Mouse (Mus musculus) heart, embryonic 15.5 days (tissue): ENCODE data around the gene Ttc7b. TPM values are rescaled to one million over a fixed set of nuclear protein-coding genes. Genes with fewer than 3 reads are reported as not detected.
A peak's percentile ranks its signal among the peaks of the same experiment; 100 is the strongest.

Experiments used
- ATAC-seq: fragments of 200-750 bp; cut with Nextera tagmentation; replicated peaks from 2 replicates; pipeline ENCODE4 v1.8.0; 2017; ENCODE audit warnings: low read depth, moderate TSS enrichment; ENCODE audit not compliant: insufficient number of reproducible peaks, insufficient read depth, low FRiP score
- H3K27ac ChIP-seq: fragments of 300-500 bp; sonication (generic); 2 replicates; pipeline ENCODE4 v1.5.1; 2015; ENCODE audit warnings: mild to moderate bottlenecking, inconsistent platforms
- H3K27me3 ChIP-seq: fragments of 300-500 bp; sonication (generic); 2 replicates; pipeline ENCODE4 v1.6.1; 2015; ENCODE audit warnings: inconsistent platforms
- H3K36me3 ChIP-seq: fragments of 300-500 bp; sonication (generic); 2 replicates; pipeline ENCODE4 v1.6.1; 2015; ENCODE audit warnings: mild to moderate bottlenecking, inconsistent platforms
- H3K4me1 ChIP-seq: fragments of 300-500 bp; sonication (generic); replicated peaks from 2 replicates; pipeline ENCODE4 v1.6.1; 2015; ENCODE audit warnings: inconsistent platforms
- H3K4me2 ChIP-seq: fragments of 300-500 bp; sonication (generic); 2 replicates; pipeline ENCODE4 v1.6.1; 2015; ENCODE audit warnings: inconsistent platforms, mild to moderate bottlenecking, moderate library complexity
- H3K4me3 ChIP-seq: fragments of 300-500 bp; sonication (generic); 2 replicates; pipeline ENCODE4 v1.5.1; 2015; ENCODE audit warnings: mild to moderate bottlenecking, inconsistent platforms
- H3K9ac ChIP-seq: fragments of 300-500 bp; sonication (generic); 2 replicates; pipeline ENCODE4 v1.6.1; 2015; ENCODE audit warnings: mild to moderate bottlenecking, inconsistent platforms
- H3K9me3 ChIP-seq: fragments of 300-500 bp; sonication (generic); replicated peaks from 2 replicates; pipeline ENCODE4 v1.6.1; 2016; ENCODE audit warnings: inconsistent platforms
- WGBS: fragments of 180-500 bp; shearing (Covaris S2); methylation state at CpG from one replicate; pipeline ENCODE4 v1.1.7; 2015; ENCODE audit warnings: mixed read lengths; 5-methylcytosine and 5-hydroxymethylcytosine counted together
- polyA plus RNA-seq: library from polyadenylated mRNA; unstranded; fragments of >200 nt; fragmentation: Nextera tagmentation; extraction: Ambion mirVana; gene quantifications from 2 replicates; pipeline ENCODE4 v1.2.1, GENCODE M21; 2015

Gene Ttc7b
- polyA plus RNA-seq, 1 experiment from 2014 or later = 9.2 TPM

GRCm38 (mm10) chr12:100280972-100281794 is 239.4 kb downstream of the Ttc7b start:
- Histone ChIP-seq H3K36me3 (no peaks in the 10 kb centered on the region), H3K9me3 (no peaks in the 10 kb centered on the region), H3K27ac (peak overlapping the region; percentile 71), H3K27me3 (no peaks in the 10 kb centered on the region), H3K4me3 (no peak overlapping the region), H3K4me1 (peaks cover 41% of the 10 kb centered on the region), H3K9ac (no peak overlapping the region), H3K4me2 (no peak overlapping the region)
- ATAC-seq = no peak; the same call in 1 of the 2 replicates
- 73% methylated on average over 4 of the region's 4 CpGs for WGBS

- no peak overlapping the region for H3K9ac ChIP-seq
- H3K9me3 ChIP-seq = no peaks in the 10 kb centered on the region
- ATAC-seq = no peak
- H3K36me3 ChIP-seq = no peaks in the 10 kb centered on the region
- 55% methylated on average over 4 of the region's 4 CpGs for WGBS
- H3K27me3 ChIP-seq = no peaks in the 10 kb centered on the region
- no peak overlapping the region for H3K27ac ChIP-seq
- H3K4me1 ChIP-seq = peaks cover 47% of the 10 kb centered on the region
- H3K4me3 ChIP-seq = no peak overlapping the region
- H3K4me2 ChIP-seq = no peak overlapping the region
These were observed 240.7 kb downstream of the Ttc7b start for GRCm38 (mm10) chr12:100279898-100280297.

- no peak overlapping the region for H3K4me2 ChIP-seq
- ATAC-seq = no peak
- no peaks in the 10 kb centered on the region for H3K36me3 ChIP-seq
- no peak overlapping the region for H3K9ac ChIP-seq
- WGBS = 43% methylated on average over 8 of the region's 8 CpGs
- no peak overlapping the region for H3K4me3 ChIP-seq
- H3K4me1 ChIP-seq = peaks cover 47% of the 10 kb centered on the region
- H3K27ac ChIP-seq = no peak overlapping the region
- no peaks in the 10 kb centered on the region for H3K9me3 ChIP-seq
- no peaks in the 10 kb centered on the region for H3K27me3 ChIP-seq
These were observed 242.3 kb downstream of the Ttc7b start for GRCm38 (mm10) chr12:100278358-100278757.

DNA sequence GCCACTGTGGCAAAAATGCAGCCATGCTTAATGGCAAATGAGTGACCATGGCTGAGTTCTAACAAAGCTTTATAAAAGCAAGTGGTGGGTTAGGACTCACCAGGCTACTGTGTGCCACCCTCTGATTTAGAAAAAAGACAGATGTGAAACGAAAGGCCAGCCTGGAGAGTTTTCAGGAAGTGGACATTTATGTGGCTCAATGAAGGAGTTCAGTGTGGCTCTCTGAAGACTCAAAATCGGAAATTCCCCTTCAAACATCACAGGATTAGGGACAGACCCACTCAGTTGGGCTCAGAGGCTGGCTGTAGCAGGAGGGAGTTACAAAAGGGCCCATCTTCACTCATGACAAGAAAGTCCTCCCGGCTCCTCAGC is 243.1 kb downstream of the Ttc7b start:
- H3K9me3 ChIP-seq = no peaks in the 10 kb centered on the region
- no peaks in the 10 kb centered on the region for H3K36me3 ChIP-seq
- H3K4me3 ChIP-seq = no peak overlapping the region
- peak overlapping the region; percentile 37; the same call in 1 of the 2 replicates for H3K27ac ChIP-seq
- WGBS = 63% methylated on average over 3 of the region's 3 CpGs
- H3K27me3 ChIP-seq = no peaks in the 10 kb centered on the region
- peaks cover 43% of the 10 kb centered on the region for H3K4me1 ChIP-seq
- H3K9ac ChIP-seq = no peak overlapping the region
- H3K4me2 ChIP-seq = no peak overlapping the region
- ATAC-seq = no peak

DNA sequence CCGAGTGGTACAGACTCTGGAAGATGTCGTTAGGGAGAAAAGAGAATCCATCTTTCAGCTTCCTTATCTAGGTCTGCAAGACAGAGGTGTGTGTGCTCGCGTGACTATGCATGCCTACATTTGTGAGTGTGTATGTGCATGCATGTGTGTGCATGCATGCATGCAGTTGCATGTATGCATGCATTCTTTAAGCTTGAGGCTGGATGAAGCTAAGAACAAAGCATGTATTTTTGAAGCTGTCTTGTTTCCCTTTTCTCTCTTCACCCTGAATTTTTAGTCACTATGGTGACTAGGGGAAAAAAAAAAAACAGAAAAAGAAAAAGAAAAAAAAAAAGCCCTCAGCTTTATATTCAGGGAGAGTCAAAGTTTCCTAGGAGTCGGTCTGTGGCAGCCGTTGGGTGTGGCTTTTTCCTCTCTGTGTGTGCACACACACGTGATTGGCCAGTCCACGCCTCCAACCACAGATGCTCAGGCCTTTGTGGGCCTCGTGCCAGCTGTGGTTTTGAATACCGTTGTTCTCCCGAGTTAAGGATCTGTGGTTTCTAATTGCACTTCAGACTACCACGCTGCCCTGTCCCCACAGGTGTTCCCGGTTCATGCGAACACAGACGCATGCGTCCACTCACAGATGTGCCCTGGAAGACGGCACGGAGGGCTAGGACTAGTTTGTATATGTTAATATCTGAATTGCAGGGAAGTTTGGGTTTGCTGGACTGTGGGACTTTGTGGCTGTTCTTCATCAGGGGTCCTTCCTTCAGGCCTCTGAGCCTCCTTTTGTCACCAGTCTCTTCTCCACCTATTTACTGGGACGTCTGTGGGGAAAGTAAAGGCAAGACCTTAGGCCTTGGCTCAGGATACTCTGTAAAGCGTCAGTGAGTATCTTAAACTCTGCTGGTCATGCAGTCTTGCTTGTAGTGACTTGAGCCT is 243.8 kb downstream of the Ttc7b start:
- H3K27ac ChIP-seq = peak overlapping the region; percentile 48
- H3K4me1 ChIP-seq = peaks cover 37% of the 10 kb centered on the region
- H3K4me2 ChIP-seq = no peak overlapping the region
- no peaks in the 10 kb centered on the region for H3K9me3 ChIP-seq
- no peaks in the 10 kb centered on the region for H3K27me3 ChIP-seq
- H3K36me3 ChIP-seq = no peaks in the 10 kb centered on the region
- H3K4me3 ChIP-seq = no peak overlapping the region
- 49% methylated on average over 20 of the region's 20 CpGs for WGBS
- no peak; the same call in 1 of the 2 replicates for ATAC-seq
- H3K9ac ChIP-seq = no peak overlapping the region

GRCm38 (mm10) chr12:100275850-100276249 is 244.8 kb downstream of the Ttc7b start:
- Histone ChIP-seq H3K9ac (no peak overlapping the region), H3K9me3 (no peaks in the 10 kb centered on the region), H3K36me3 (no peaks in the 10 kb centered on the region), H3K27ac (peak overlapping the region; percentile 48), H3K27me3 (no peaks in the 10 kb centered on the region), H3K4me3 (no peak overlapping the region), H3K4me1 (peaks cover 27% of the 10 kb centered on the region), H3K4me2 (no peak overlapping the region)
- ATAC-seq = peak; percentile 64
- WGBS = 50% methylated on average over 5 of the region's 5 CpGs

DNA sequence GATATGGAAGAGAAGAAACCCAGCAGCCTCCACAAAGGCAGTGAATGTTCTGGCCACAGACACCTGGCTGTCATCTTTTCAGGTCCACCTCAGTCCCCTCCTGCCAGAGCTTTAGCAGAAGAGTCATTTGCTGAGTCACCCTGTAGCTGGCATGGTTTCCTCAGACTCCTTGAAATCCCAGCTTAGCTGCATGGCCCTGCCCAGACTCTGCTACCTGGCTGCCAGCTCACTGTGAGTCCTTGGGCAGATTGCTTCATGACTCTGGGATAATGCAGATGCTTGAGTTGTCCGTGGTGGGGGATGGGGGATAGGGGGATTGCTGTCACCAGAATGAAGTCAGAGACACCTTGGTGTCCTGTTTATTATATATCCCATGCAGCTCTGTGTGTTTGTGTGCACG is 247.6 kb downstream of the Ttc7b start:
- WGBS = 77% methylated on average over 2 of the region's 2 CpGs
- Histone ChIP-seq H3K27ac (no peak overlapping the region), H3K4me2 (no peak overlapping the region), H3K9me3 (no peaks in the 10 kb centered on the region), H3K4me1 (peaks cover 19% of the 10 kb centered on the region), H3K36me3 (no peaks in the 10 kb centered on the region), H3K27me3 (no peaks in the 10 kb centered on the region), H3K4me3 (no peak overlapping the region), H3K9ac (no peak overlapping the region)
- ATAC-seq = no peak

DNA sequence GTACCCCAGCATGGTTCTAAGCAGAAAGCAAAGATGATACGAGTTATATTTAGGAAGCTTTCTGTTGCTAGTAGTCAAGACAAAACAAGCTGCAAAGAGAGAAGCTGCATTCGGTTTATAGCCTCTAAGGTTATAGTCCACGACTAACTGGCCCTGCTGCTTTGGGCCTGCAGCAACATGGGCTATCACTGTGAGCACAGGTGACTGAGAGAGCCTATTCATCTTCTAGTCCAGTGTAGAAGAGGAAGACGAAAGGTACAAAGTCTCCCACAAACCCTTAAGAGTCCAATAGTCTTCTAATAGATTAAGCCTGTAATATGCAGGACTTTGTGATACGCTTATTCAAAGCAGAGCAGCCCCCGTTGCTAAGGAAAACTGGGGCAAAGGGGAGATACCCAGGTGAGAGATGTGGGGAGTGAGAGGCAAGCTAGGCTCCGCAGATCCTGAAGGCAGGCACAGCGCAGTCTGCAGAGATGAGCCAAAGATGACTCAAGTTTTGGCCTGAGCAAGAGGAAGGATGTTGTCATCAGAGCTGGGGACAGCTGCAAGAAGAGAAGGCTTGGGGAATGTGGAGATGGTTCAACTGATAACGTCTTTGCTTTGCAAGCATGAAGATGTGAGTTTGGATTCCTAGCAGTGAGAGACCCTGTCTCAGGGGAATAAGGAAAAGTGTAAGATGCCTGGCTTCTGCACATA is 250.5 kb downstream of the Ttc7b start:
- no peak overlapping the region for H3K4me3 ChIP-seq
- H3K27me3 ChIP-seq = peaks cover 13% of the 10 kb centered on the region; the same call in 1 of the 2 replicates
- WGBS = 67% methylated on average over 9 of the region's 9 CpGs
- H3K4me1 ChIP-seq = 0 out of 2 replicates have a peak, but pooled peaks cover 2% of the 10 kb centered on the region
- H3K36me3 ChIP-seq = no peaks in the 10 kb centered on the region
- no peak overlapping the region for H3K9ac ChIP-seq
- ATAC-seq = no peak
- no peak overlapping the region for H3K4me2 ChIP-seq
- no peak overlapping the region for H3K27ac ChIP-seq
- no peaks in the 10 kb centered on the region for H3K9me3 ChIP-seq

DNA sequence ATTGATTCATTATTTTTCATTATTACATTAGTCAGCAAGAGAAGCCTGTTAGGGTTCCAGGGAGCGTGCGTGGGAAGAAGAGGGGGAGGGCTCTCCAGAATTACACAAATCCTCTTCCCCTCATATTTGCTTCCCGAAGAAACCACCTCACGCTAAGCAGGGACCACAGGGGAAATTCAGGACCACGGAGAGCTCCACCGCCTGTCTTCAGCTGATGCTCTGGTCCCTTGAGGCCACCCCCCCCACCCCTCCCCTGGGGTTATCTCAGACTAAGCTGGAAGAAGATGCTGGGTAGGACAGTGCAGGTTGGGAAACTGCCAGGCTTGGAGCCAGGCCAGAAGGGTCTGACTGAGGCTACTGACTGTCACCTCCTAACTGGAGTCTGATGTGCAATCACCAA is 252.6 kb downstream of the Ttc7b start:
- Histone ChIP-seq H3K4me1 (0 out of 2 replicates have a peak, but pooled peaks cover 2% of the 10 kb centered on the region), H3K4me3 (no peak overlapping the region), H3K27ac (no peak overlapping the region), H3K9me3 (no peaks in the 10 kb centered on the region), H3K4me2 (no peak overlapping the region), H3K36me3 (no peaks in the 10 kb centered on the region), H3K9ac (no peak overlapping the region), H3K27me3 (peaks cover 17% of the 10 kb centered on the region)
- ATAC-seq = no peak
- WGBS = 8% methylated on average over 6 of the region's 6 CpGs

- ATAC-seq = 0 out of 2 replicates have a peak, but pooled peaks have one; percentile 31
These were observed 254.9 kb downstream of the Ttc7b start for GRCm38 (mm10) chr12:100265546-100266309.

More at GRCm38 (mm10) chr12:100265546-100266309, 254.9 kb downstream of the Ttc7b start:
- H3K4me3 ChIP-seq = no peak overlapping the region
- 48% methylated on average over 8 of the region's 9 CpGs for WGBS
- no peaks in the 10 kb centered on the region for H3K9me3 ChIP-seq
- H3K27me3 ChIP-seq = peaks cover 17% of the 10 kb centered on the region
- H3K4me1 ChIP-seq = 0 out of 2 replicates have a peak, but pooled peaks cover 2% of the 10 kb centered on the region
- H3K4me2 ChIP-seq = no peak overlapping the region
- H3K36me3 ChIP-seq = no peaks in the 10 kb centered on the region
- no peak overlapping the region for H3K9ac ChIP-seq
- H3K27ac ChIP-seq = no peak overlapping the region
